Mouse (Mus musculus): ENCODE results near the gene Sim2. TPM values are rescaled to one million over a fixed set of nuclear protein-coding genes. Genes with fewer than 3 reads are reported as not detected.

Gene Sim2
- 0.31 and 0.36 TPM in 2 replicates for polyA plus RNA-seq (2012; rRNA removed; ENCODE audit: low replicate concordance)

DNA sequence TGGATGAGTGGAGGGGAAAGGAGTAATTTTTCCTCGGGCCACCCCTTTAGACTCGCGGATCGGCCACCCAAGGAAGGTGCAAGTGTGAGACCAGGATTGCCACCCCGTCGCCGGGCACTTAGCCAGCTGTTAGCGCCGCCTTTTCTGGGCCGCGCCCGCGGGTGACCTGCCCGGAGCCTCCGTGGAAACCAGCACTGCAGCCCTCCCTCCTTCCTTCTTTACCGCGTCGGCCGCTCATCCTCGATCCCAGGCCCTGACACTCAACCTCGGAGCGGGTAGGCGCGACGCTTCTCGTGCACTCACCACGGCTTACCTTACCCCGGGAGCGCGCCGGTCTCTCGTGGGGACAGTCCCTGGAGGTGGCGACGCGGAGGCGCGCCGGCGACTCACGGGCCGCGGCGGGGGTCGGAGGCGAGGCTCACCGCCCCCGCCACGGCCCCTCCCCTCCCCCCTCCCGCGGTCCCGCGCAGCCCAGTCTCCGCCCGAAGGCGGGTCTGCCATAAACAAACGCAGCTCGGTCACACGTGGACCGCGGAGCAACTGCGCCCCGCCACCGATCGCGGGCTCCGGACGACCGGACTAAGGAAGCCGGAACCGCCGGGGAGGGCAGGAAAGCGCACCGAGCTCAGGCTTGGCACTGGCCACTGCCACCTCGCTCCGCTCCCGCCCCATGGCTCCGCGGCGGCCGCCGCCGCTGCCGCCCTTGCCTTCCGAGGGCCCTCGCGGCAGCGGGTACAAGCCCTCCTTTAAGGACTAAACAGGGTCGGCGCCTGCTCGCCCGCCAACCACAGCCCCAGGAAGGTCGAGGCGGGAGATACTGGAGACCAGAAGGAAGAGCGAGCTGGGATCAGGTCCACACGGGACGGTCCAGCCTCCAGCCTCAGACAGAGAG, at the start of gene Sim2:
TSS of gene Sim2 (plus strand) at position 221 of the 892 bp plus-strand sequence.

Other genes starting within 250 kb of the Sim2 start
- 2.5 and 2.7 TPM in 2 replicates for gene Chaf1b, start 201.0 kb upstream of the Sim2 start, polyA plus RNA-seq (2012; rRNA removed; ENCODE audit: low replicate concordance)
- gene Cldn14, start 76.1 kb upstream of the Sim2 start, polyA plus RNA-seq (2012; rRNA removed; ENCODE audit: low replicate concordance) = 0.13 and 0.30 TPM in 2 replicates
- gene Hlcs, start 228.6 kb downstream of the Sim2 start, polyA plus RNA-seq (2012; rRNA removed; ENCODE audit: low replicate concordance) = 12.9 and 13.9 TPM in 2 replicates
- gene Ripply3, start 243.5 kb downstream of the Sim2 start, polyA plus RNA-seq (2012; rRNA removed; ENCODE audit: low replicate concordance) = 1.9 and 2.3 TPM in 2 replicates

Data from mammary gland, adult 2 months (tissue).